Mouse (Mus musculus) neural tube, embryonic 15.5 days (tissue): Measurements from ENCODE around the gene Tmem215. TPM values are rescaled to one million over a fixed set of nuclear protein-coding genes. Genes with fewer than 3 reads are reported as not detected.
A peak's percentile ranks its signal among the peaks of the same experiment; 100 is the strongest.

Experiments
- ATAC-seq: fragments of 200-750 bp; cut with Nextera tagmentation; 2 replicates; pipeline ENCODE4 v1.8.0; 2017; ENCODE audit warnings: mild to moderate bottlenecking, moderate TSS enrichment, moderate library complexity; ENCODE audit not compliant: low FRiP score
- H3K27ac ChIP-seq: fragments of 300-500 bp; sonication (generic); replicated peaks from 2 replicates; pipeline ENCODE4 v1.5.1; 2015; ENCODE audit warnings: mild to moderate bottlenecking, inconsistent platforms
- H3K27me3 ChIP-seq: fragments of 300-500 bp; sonication (generic); replicated peaks from 2 replicates; pipeline ENCODE4 v1.6.1; 2015; ENCODE audit warnings: inconsistent platforms
- H3K36me3 ChIP-seq: fragments of 300-500 bp; sonication (generic); 2 replicates; pipeline ENCODE4 v1.6.1; 2015; ENCODE audit warnings: inconsistent platforms
- H3K4me1 ChIP-seq: fragments of 300-500 bp; sonication (generic); 2 replicates; pipeline ENCODE4 v1.6.1; 2015; ENCODE audit warnings: inconsistent platforms
- H3K4me2 ChIP-seq: fragments of 300-500 bp; sonication (generic); 2 replicates; pipeline ENCODE4 v1.6.1; 2015; ENCODE audit warnings: inconsistent platforms, mild to moderate bottlenecking, moderate library complexity
- H3K4me3 ChIP-seq: fragments of 300-500 bp; sonication (generic); replicated peaks from 2 replicates; pipeline ENCODE4 v1.5.1; 2015; ENCODE audit warnings: mild to moderate bottlenecking, inconsistent platforms
- H3K9ac ChIP-seq: fragments of 300-500 bp; sonication (generic); replicated peaks from 2 replicates; pipeline ENCODE4 v1.6.1; 2015; ENCODE audit warnings: mild to moderate bottlenecking, inconsistent platforms
- H3K9me3 ChIP-seq: fragments of 300-500 bp; sonication (generic); replicated peaks from 2 replicates; pipeline ENCODE4 v1.6.1; 2016; ENCODE audit warnings: inconsistent platforms
- WGBS: fragments of 180-500 bp; shearing (Covaris S2); methylation state at CpG from one replicate; pipeline ENCODE4 v1.1.7; 2015; ENCODE audit warnings: mixed read lengths; 5-methylcytosine and 5-hydroxymethylcytosine counted together
- polyA plus RNA-seq: library from polyadenylated mRNA; unstranded; fragments of >200 nt; fragmentation: Nextera tagmentation; extraction: Ambion mirVana; gene quantifications from 2 replicates; pipeline ENCODE4 v1.2.1, GENCODE M21; 2015

Tmem215 gene
- polyA plus RNA-seq, 1 experiment from 2014 or later = 2.6 TPM

- 0 out of 2 replicates have a peak, but pooled peaks cover 4% of the 10 kb centered on the region for H3K4me1 ChIP-seq
- H3K4me2 ChIP-seq = no peak overlapping the region
- 56% methylated on average over 11 of the region's 11 CpGs for WGBS
- H3K27me3 ChIP-seq = no peaks in the 10 kb centered on the region
- H3K9me3 ChIP-seq = no peaks in the 10 kb centered on the region
- H3K9ac ChIP-seq = no peak overlapping the region
- ATAC-seq = peak; percentile 43; the same call in 1 of the 2 replicates
- no peaks in the 10 kb centered on the region for H3K36me3 ChIP-seq
- no peak overlapping the region for H3K27ac ChIP-seq
- no peak overlapping the region for H3K4me3 ChIP-seq
Observed at GRCm38 (mm10) chr4:40499812-40500591, 28.0 kb downstream of the Tmem215 start.

GRCm38 (mm10) chr4:40502459-40502858 is 30.5 kb downstream of the Tmem215 start:
- ATAC-seq = no peak
- 0 out of 2 replicates have a peak, but pooled peaks cover 4% of the 10 kb centered on the region for H3K4me1 ChIP-seq
- H3K36me3 ChIP-seq = no peaks in the 10 kb centered on the region
- H3K4me3 ChIP-seq = no peak overlapping the region
- no peak overlapping the region for H3K27ac ChIP-seq
- WGBS = 87% methylated on average over 3 of the region's 3 CpGs
- H3K9me3 ChIP-seq = no peaks in the 10 kb centered on the region
- H3K27me3 ChIP-seq = no peaks in the 10 kb centered on the region
- H3K9ac ChIP-seq = no peak overlapping the region
- no peak overlapping the region for H3K4me2 ChIP-seq

GRCm38 (mm10) chr4:40509534-40509933 is 37.6 kb downstream of the Tmem215 start:
- peak; percentile 68 for ATAC-seq
- Histone ChIP-seq H3K36me3 (no peaks in the 10 kb centered on the region), H3K4me3 (no peak overlapping the region), H3K27me3 (no peaks in the 10 kb centered on the region), H3K4me2 (no peak overlapping the region), H3K9me3 (no peaks in the 10 kb centered on the region), H3K9ac (no peak overlapping the region), H3K4me1 (peaks cover 8% of the 10 kb centered on the region; the same call in 1 of the 2 replicates), H3K27ac (no peak overlapping the region)
- WGBS = 63% methylated on average over 16 of the region's 16 CpGs

- H3K36me3 ChIP-seq = no peaks in the 10 kb centered on the region
- H3K4me1 ChIP-seq = peaks cover 8% of the 10 kb centered on the region; the same call in 1 of the 2 replicates
- H3K4me3 ChIP-seq = no peak overlapping the region
- H3K9ac ChIP-seq = no peak overlapping the region
- H3K27me3 ChIP-seq = no peaks in the 10 kb centered on the region
- H3K4me2 ChIP-seq = no peak overlapping the region
- H3K9me3 ChIP-seq = no peaks in the 10 kb centered on the region
- ATAC-seq = no peak
- H3K27ac ChIP-seq = no peak overlapping the region
- whole genome bisulfite sequencing = 90% methylated on average over 2 of the region's 2 CpGs
Observed at GRCm38 (mm10) chr4:40513235-40513634, 41.3 kb downstream of the Tmem215 start.

- ATAC-seq = no peak
- Histone ChIP-seq H3K27ac (no peak overlapping the region), H3K4me3 (no peak overlapping the region), H3K4me1 (no peaks in the 10 kb centered on the region), H3K27me3 (no peaks in the 10 kb centered on the region), H3K9ac (no peak overlapping the region), H3K36me3 (no peaks in the 10 kb centered on the region), H3K9me3 (no peaks in the 10 kb centered on the region), H3K4me2 (no peak overlapping the region)
- WGBS = 89% methylated on average over 14 of the region's 14 CpGs
Observed at GRCm38 (mm10) chr4:40518545-40519324, 46.8 kb downstream of the Tmem215 start.

Other genes with a start within 250 kb of the Tmem215 start
- 4.5 and 8.9 TPM in 2 replicates for gene Ddx58, start 232.4 kb upstream of the Tmem215 start, polyA plus RNA-seq
- 18.6 and 18.9 TPM in 2 replicates for gene Smim27, start 202.6 kb upstream of the Tmem215 start, polyA plus RNA-seq
- gene Topors, start 202.3 kb upstream of the Tmem215 start, polyA plus RNA-seq = 30.0 and 32.4 TPM in 2 replicates
- 380 and 437 TPM in 2 replicates for gene Ndufb6, start 192.8 kb upstream of the Tmem215 start, polyA plus RNA-seq
- gene Aptx, start 231.0 kb downstream of the Tmem215 start, polyA plus RNA-seq = 41.0 and 41.2 TPM in 2 replicates
- 652 and 681 TPM in 2 replicates for gene Dnaja1, start 250.0 kb downstream of the Tmem215 start, polyA plus RNA-seq